Mouse (Mus musculus) forebrain, postnatal 0 days (tissue): ENCODE results near the gene 2810021J22Rik. TPM values are rescaled to one million over a fixed set of nuclear protein-coding genes. Genes with fewer than 3 reads are reported as not detected.
A peak's percentile ranks its signal among the peaks of the same experiment; 100 is the strongest.

Experiments used
- ATAC-seq: fragments of 200-750 bp; cut with Nextera tagmentation; 2 replicates; pipeline ENCODE4 v1.8.0; 2017; ENCODE audit warnings: mild to moderate bottlenecking, moderate library complexity
- DNase-seq: peaks from one replicate; pipeline ENCODE4 v3.0.0-alpha.2; 2015
- H3K27ac ChIP-seq: fragments of 300-500 bp; sonication (generic); 2 replicates; pipeline ENCODE4 v1.5.1; 2014; ENCODE audit warnings: low read depth, mild to moderate bottlenecking, antibody characterized with exemption, low read length, moderate library complexity, mixed read lengths
- H3K27me3 ChIP-seq: fragments of 300-500 bp; sonication (generic); 2 replicates; pipeline ENCODE4 v1.6.1; 2014; ENCODE audit warnings: mild to moderate bottlenecking, low read length, mixed read lengths; ENCODE audit not compliant: insufficient read depth
- H3K36me3 ChIP-seq: fragments of 300-500 bp; sonication (generic); 2 replicates; pipeline ENCODE4 v1.6.1; 2014; ENCODE audit warnings: mild to moderate bottlenecking, moderate library complexity; ENCODE audit not compliant: insufficient read depth
- H3K4me1 ChIP-seq: fragments of 300-500 bp; sonication (generic); 2 replicates; pipeline ENCODE4 v1.6.1; 2014; ENCODE audit warnings: antibody characterized with exemption; ENCODE audit not compliant: insufficient read depth
- H3K4me2 ChIP-seq: fragments of 300-500 bp; sonication (generic); 2 replicates; pipeline ENCODE4 v1.6.1; 2014; ENCODE audit warnings: low read depth, mild to moderate bottlenecking, moderate library complexity
- H3K4me3 ChIP-seq: fragments of 300-500 bp; sonication (generic); 2 replicates; pipeline ENCODE4 v1.5.1; 2014; ENCODE audit warnings: low read depth, low read length, mixed read lengths
- H3K9ac ChIP-seq: fragments of 300-500 bp; sonication (generic); 2 replicates; pipeline ENCODE4 v1.6.1; 2014; ENCODE audit warnings: mild to moderate bottlenecking
- H3K9me3 ChIP-seq: fragments of 300-500 bp; sonication (generic); 2 replicates; pipeline ENCODE4 v1.6.1; 2016; ENCODE audit warnings: low read length
- CTCF ChIP-seq: sonication (generic); IDR thresholded peaks from 2 replicates; pipeline ENCODE4 v1.5.1; 2016; ENCODE audit warnings: antibody characterized with exemption, control low read depth, low read depth
- WGBS: fragments of 180-500 bp; shearing (Covaris S2); extraction: QIAGEN DNeasy Blood & Tissue Kit; methylation state at CpG from one replicate; pipeline ENCODE4 v1.1.7; 2014; 5-methylcytosine and 5-hydroxymethylcytosine counted together
- polyA plus RNA-seq: library from polyadenylated mRNA; unstranded; fragments of >200 nt; fragmentation: Nextera tagmentation; extraction: Ambion mirVana; gene quantifications from 2 replicates; pipeline ENCODE4 v1.2.1, GENCODE M21; 2015
- total RNA-seq: library from RNA; depleted of rRNA; stranded (reverse); fragments of >200 nt; gene quantifications from 2 replicates; pipeline ENCODE4 v1.2.3, GENCODE M21; 2014

2810021J22Rik gene
- total and polyA plus RNA-seq, 2 experiments from 2014 or later = 8.2 to 8.5 TPM

- Histone ChIP-seq H3K9me3 (no peaks in the 10 kb centered on the region), H3K4me1 (no peaks in the 10 kb centered on the region), H3K4me3 (no peak overlapping the region), H3K4me2 (no peak overlapping the region), H3K27ac (no peak overlapping the region), H3K36me3 (peaks cover 57% of the 10 kb centered on the region), H3K27me3 (no peaks in the 10 kb centered on the region), H3K9ac (no peak overlapping the region)
- WGBS = 74% methylated on average over 6 of the region's 6 CpGs
- ATAC-seq (no peak), DNase-seq (no peak)
- TF ChIP-seq CTCF = no peak
Observed at GRCm38 (mm10) chr11:58897485-58897884, 30.5 kb downstream of the 2810021J22Rik start.

- Histone ChIP-seq H3K4me2 (no peak overlapping the region), H3K4me3 (no peak overlapping the region), H3K27ac (no peak overlapping the region), H3K4me1 (peaks cover 8% of the 10 kb centered on the region; the same call in 1 of the 2 replicates), H3K36me3 (peaks cover 35% of the 10 kb centered on the region), H3K9ac (no peak overlapping the region), H3K27me3 (no peaks in the 10 kb centered on the region), H3K9me3 (no peaks in the 10 kb centered on the region)
- DNase-seq (no peak), ATAC-seq (no peak)
- TF ChIP-seq CTCF = no peak
Observed at GRCm38 (mm10) chr11:58901080-58901479, 34.1 kb downstream of the 2810021J22Rik start.

GRCm38 (mm10) chr11:58903511-58904409, 36.7 kb downstream of the 2810021J22Rik start, which contains the start of gene Zfp39:
TSS of gene Zfp39 (minus strand) at chr11:58904225.
- TF ChIP-seq CTCF = no peak
- 2% methylated on average over 40 of the region's 40 CpGs for WGBS
- H3K36me3 ChIP-seq = peaks cover 17% of the 10 kb centered on the region
- no peaks in the 10 kb centered on the region for H3K27me3 ChIP-seq
- peak within 1 kb of the TSS; percentile 73 for H3K4me3 ChIP-seq
- peak within 1 kb of the TSS; percentile 80 for H3K9ac ChIP-seq
- DNase-seq (peak; percentile 95), ATAC-seq (peak; percentile 99)
- peak within 1 kb of the TSS; percentile 83 for H3K4me2 ChIP-seq
- H3K27ac ChIP-seq = peak within 1 kb of the TSS; percentile 75
- H3K4me1 ChIP-seq = peaks cover 8% of the 10 kb centered on the region; the same call in 1 of the 2 replicates
- H3K9me3 ChIP-seq = no peaks in the 10 kb centered on the region

- Histone ChIP-seq H3K36me3 (peaks cover 17% of the 10 kb centered on the region), H3K27ac (no peak overlapping the region), H3K4me2 (peak overlapping the region; percentile 83), H3K4me1 (peaks cover 8% of the 10 kb centered on the region; the same call in 1 of the 2 replicates), H3K4me3 (peak overlapping the region; percentile 73), H3K9me3 (no peaks in the 10 kb centered on the region), H3K27me3 (no peaks in the 10 kb centered on the region), H3K9ac (peak overlapping the region; percentile 80)
- 3% methylated on average over 8 of the region's 8 CpGs for WGBS
- ATAC-seq (no peak), DNase-seq (no peak)
- no peak for TF ChIP-seq CTCF
Observed at GRCm38 (mm10) chr11:58904410-58904718, 37.3 kb downstream of the 2810021J22Rik start.

GRCm38 (mm10) chr11:58904838-58905237, 37.8 kb downstream of the 2810021J22Rik start:
- ATAC-seq (no peak), DNase-seq (peak; percentile 20)
- Histone ChIP-seq H3K4me1 (peaks cover 8% of the 10 kb centered on the region; the same call in 1 of the 2 replicates), H3K27ac (no peak overlapping the region), H3K4me3 (no peak overlapping the region), H3K9ac (no peak overlapping the region), H3K9me3 (no peaks in the 10 kb centered on the region), H3K4me2 (no peak overlapping the region), H3K27me3 (no peaks in the 10 kb centered on the region), H3K36me3 (peaks cover 17% of the 10 kb centered on the region)
- TF ChIP-seq CTCF = no peak
- WGBS = 43% methylated on average over 6 of the region's 6 CpGs

GRCm38 (mm10) chr11:58913776-58914175, 46.8 kb downstream of the 2810021J22Rik start:
- 79% methylated on average over 1 of the region's 1 CpGs for WGBS
- DNase-seq (no peak), ATAC-seq (no peak)
- H3K9ac ChIP-seq = no peak overlapping the region
- no peaks in the 10 kb centered on the region; the same call in 1 of the 2 replicates for H3K4me1 ChIP-seq
- no peak for TF ChIP-seq CTCF
- H3K27me3 ChIP-seq = no peaks in the 10 kb centered on the region; the same call in 1 of the 2 replicates
- no peak overlapping the region for H3K27ac ChIP-seq
- no peak overlapping the region for H3K4me3 ChIP-seq
- no peaks in the 10 kb centered on the region for H3K9me3 ChIP-seq
- H3K4me2 ChIP-seq = no peak overlapping the region
- no peaks in the 10 kb centered on the region for H3K36me3 ChIP-seq

- no peak overlapping the region for H3K27ac ChIP-seq
- peak; percentile 74 for DNase-seq
- WGBS = 14% methylated on average over 17 of the region's 17 CpGs
Observed at GRCm38 (mm10) chr11:58914461-58915028, 47.5 kb downstream of the 2810021J22Rik start.

More at GRCm38 (mm10) chr11:58914461-58915028, 47.5 kb downstream of the 2810021J22Rik start:
- no peak; the same call in 1 of the 2 replicates for ATAC-seq
- TF ChIP-seq CTCF = peak; percentile 76
- no peaks in the 10 kb centered on the region for H3K36me3 ChIP-seq
- peak overlapping the region; percentile 57 for H3K4me2 ChIP-seq
- no peaks in the 10 kb centered on the region; the same call in 1 of the 2 replicates for H3K4me1 ChIP-seq
- 0 out of 2 replicates have a peak overlapping the region, but pooled peaks have one; percentile 18 for H3K9ac ChIP-seq
- peak overlapping the region; percentile 23 for H3K4me3 ChIP-seq
- no peaks in the 10 kb centered on the region; the same call in 1 of the 2 replicates for H3K27me3 ChIP-seq
- H3K9me3 ChIP-seq = no peaks in the 10 kb centered on the region
